Mouse (Mus musculus) liver, adult 2 months (tissue): ENCODE results near the gene Pomgnt1. TPM values are rescaled to one million over a fixed set of nuclear protein-coding genes. Genes with fewer than 3 reads are reported as not detected.

Source experiments
- DNase-seq: peaks from one replicate; pipeline ENCODE4 v3.0.0-alpha.2; 2011; ENCODE audit warnings: low read depth, low spot score; ENCODE audit errors: extremely low read depth
- H3K27ac ChIP-seq: fragments of 200-500 bp; replicated peaks from 2 replicates; pipeline ENCODE4 v1.5.1; 2012; ENCODE audit warnings: low read depth, mild to moderate bottlenecking, control low read depth, inconsistent platforms, low read length; ENCODE audit not compliant: insufficient read depth
- H3K27me3 ChIP-seq: fragments of 200-500 bp; 2 replicates; pipeline ENCODE4 v1.6.1; 2012; ENCODE audit warnings: mild to moderate bottlenecking, moderate library complexity, low read length, inconsistent platforms; ENCODE audit not compliant: control insufficient read depth, insufficient read depth
- H3K36me3 ChIP-seq: fragments of 200-500 bp; 2 replicates; pipeline ENCODE4 v1.6.1; 2012; ENCODE audit warnings: low read length, inconsistent platforms; ENCODE audit not compliant: control insufficient read depth, insufficient read depth
- H3K4me1 ChIP-seq: fragments of 200-500 bp; 2 replicates; pipeline ENCODE4 v1.6.1; 2011; ENCODE audit warnings: low read length; ENCODE audit not compliant: control insufficient read depth, insufficient read depth
- H3K4me3 ChIP-seq: fragments of 200-500 bp; 2 replicates; pipeline ENCODE4 v1.5.1; 2011; ENCODE audit warnings: low read depth, mild to moderate bottlenecking, control low read depth, low read length, moderate library complexity; ENCODE audit not compliant: insufficient read depth
- H3K79me2 ChIP-seq: fragments of 200-500 bp; 2 replicates; pipeline ENCODE4 v1.6.1; 2012; ENCODE audit warnings: inconsistent platforms, mild to moderate bottlenecking, low read length, moderate library complexity; ENCODE audit not compliant: control insufficient read depth, insufficient read depth
- H3K9ac ChIP-seq: fragments of 200-500 bp; 2 replicates; pipeline ENCODE4 v1.6.1; 2012; ENCODE audit warnings: low read depth, mild to moderate bottlenecking, control low read depth, inconsistent platforms, low read length
- CTCF ChIP-seq: fragments of 200-500 bp; IDR thresholded peaks from 2 replicates; pipeline ENCODE4 v1.5.1; 2011; ENCODE audit warnings: low read depth, low read length, control low read depth
- POLR2A ChIP-seq: fragments of 200-500 bp; IDR thresholded peaks from 2 replicates; pipeline ENCODE4 v1.6.1; 2011; ENCODE audit warnings: low read length, control low read depth; ENCODE audit not compliant: insufficient read depth; ENCODE audit errors: extremely low read depth
- WGBS: fragments of 180-500 bp; shearing (Covaris S2); methylation state at CpG from one replicate; pipeline ENCODE4 v1.1.7; 2018; 5-methylcytosine and 5-hydroxymethylcytosine counted together
- polyA plus RNA-seq: library from polyadenylated mRNA; depleted of rRNA; stranded (reverse); fragments of >200 nt; gene quantifications from 2 replicates; pipeline ENCODE4 v1.2.3, GENCODE M21; 2012
- total RNA-seq: library from RNA; depleted of rRNA; stranded (reverse); fragments of >200 nt; gene quantifications from 2 replicates; pipeline ENCODE4 v1.2.3, GENCODE M21; 2014

The Pomgnt1 gene
- total and polyA plus RNA-seq, 2 experiments: 14.7 to 19.1 TPM

GRCm38 (mm10) chr4:116176543-116176988 lies 52.9 kb downstream of the Pomgnt1 start:
- TF ChIP-seq CTCF: no peak
- no peak for TF ChIP-seq POLR2A
- no peaks in the 10 kb centered on the region for H3K79me2 ChIP-seq
- 34% methylated on average over 10 of the region's 10 CpGs for WGBS
- H3K4me1 ChIP-seq: peaks cover 2% of the 10 kb centered on the region; the same call in 1 of the 2 replicates
- no peaks in the 10 kb centered on the region for H3K36me3 ChIP-seq
- H3K9ac ChIP-seq: peak overlapping the region; percentile 71
- H3K27me3 ChIP-seq: no peaks in the 10 kb centered on the region
- H3K27ac ChIP-seq: peak overlapping the region; percentile 77
- DNase-seq: no peak
- H3K4me3 ChIP-seq: peak overlapping the region; percentile 55; the same call in 1 of the 2 replicates

- Histone ChIP-seq H3K9ac (peak overlapping the region; percentile 37; the same call in 1 of the 2 replicates), H3K27ac (peak overlapping the region; percentile 77)
- DNase-seq: peak; percentile 29
Measured at GRCm38 (mm10) chr4:116177140-116177539, 53.5 kb downstream of the Pomgnt1 start.

GRCm38 (mm10) chr4:116182079-116182478 lies 58.4 kb downstream of the Pomgnt1 start:
- Histone ChIP-seq H3K9ac (no peak overlapping the region), H3K27ac (no peak overlapping the region), H3K27me3 (no peaks in the 10 kb centered on the region), H3K4me3 (no peak overlapping the region), H3K79me2 (no peaks in the 10 kb centered on the region), H3K36me3 (no peaks in the 10 kb centered on the region), H3K4me1 (0 out of 2 replicates have a peak, but pooled peaks cover 2% of the 10 kb centered on the region)
- WGBS: 64% methylated on average over 3 of the region's 3 CpGs
- TF ChIP-seq POLR2A (no peak), CTCF (no peak)
- no peak for DNase-seq

More at GRCm38 (mm10) chr4:116177140-116177539, 53.5 kb downstream of the Pomgnt1 start:
- H3K4me3 ChIP-seq: no peak overlapping the region
- WGBS: 52% methylated on average over 5 of the region's 5 CpGs
- H3K4me1 ChIP-seq: peaks cover 2% of the 10 kb centered on the region; the same call in 1 of the 2 replicates
- H3K79me2 ChIP-seq: no peaks in the 10 kb centered on the region
- TF ChIP-seq CTCF: no peak
- TF ChIP-seq POLR2A: no peak
- no peaks in the 10 kb centered on the region for H3K36me3 ChIP-seq
- H3K27me3 ChIP-seq: no peaks in the 10 kb centered on the region

DNA sequence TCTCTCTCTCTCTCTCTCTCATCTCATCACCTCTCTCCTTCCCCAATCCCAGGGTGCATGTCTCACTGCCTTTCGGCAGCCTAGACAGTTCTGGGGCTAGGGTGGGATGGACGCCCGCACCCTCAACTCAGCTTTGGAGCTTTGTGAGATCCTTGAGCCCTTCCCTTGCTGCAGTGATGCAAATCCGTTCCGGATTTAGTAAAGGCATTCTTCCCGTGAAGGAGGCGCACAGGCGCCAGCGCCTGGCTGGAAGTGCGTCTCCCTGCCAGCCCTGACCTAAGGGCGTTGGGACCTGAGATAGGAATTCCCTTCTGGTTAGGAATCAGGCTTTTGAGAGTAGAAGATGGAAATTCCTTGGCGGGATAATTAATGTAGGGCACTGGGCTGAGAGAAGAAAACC lies 59.1 kb downstream of the Pomgnt1 start:
- Histone ChIP-seq H3K36me3 (no peaks in the 10 kb centered on the region), H3K79me2 (no peaks in the 10 kb centered on the region), H3K9ac (0 out of 2 replicates have a peak overlapping the region, but pooled peaks have one; percentile 2), H3K4me3 (no peak overlapping the region), H3K27ac (0 out of 2 replicates have a peak overlapping the region, but pooled peaks have one; percentile 20), H3K27me3 (no peaks in the 10 kb centered on the region), H3K4me1 (no peaks in the 10 kb centered on the region)
- TF ChIP-seq POLR2A (no peak), CTCF (no peak)
- DNase-seq: no peak
- 33% methylated on average over 12 of the region's 12 CpGs for WGBS

DNA sequence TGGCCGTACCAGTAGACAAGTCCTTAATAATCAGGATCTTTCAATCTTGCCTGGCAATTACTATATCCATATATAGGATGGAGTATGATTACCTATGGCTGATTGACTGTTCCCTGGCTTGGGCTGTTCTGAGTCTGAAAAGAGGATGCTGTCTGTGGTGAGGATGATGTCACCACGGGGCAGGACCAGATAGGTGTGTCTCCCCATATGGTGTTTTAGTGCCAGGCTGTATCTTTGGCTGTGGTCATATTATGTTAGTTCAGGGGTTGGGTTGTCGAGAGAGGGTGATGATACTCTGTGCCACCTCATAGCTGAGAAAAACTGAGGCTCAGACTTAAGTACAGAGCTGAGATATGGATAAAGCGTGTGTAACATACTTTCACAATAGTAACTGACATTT lies 61.4 kb downstream of the Pomgnt1 start:
- Histone ChIP-seq H3K4me1 (no peaks in the 10 kb centered on the region), H3K27me3 (no peaks in the 10 kb centered on the region), H3K9ac (no peak overlapping the region), H3K4me3 (no peak overlapping the region), H3K36me3 (no peaks in the 10 kb centered on the region), H3K79me2 (no peaks in the 10 kb centered on the region), H3K27ac (no peak overlapping the region)
- no peak for TF ChIP-seq POLR2A
- no peak for TF ChIP-seq CTCF
- WGBS: 88% methylated on average over 4 of the region's 4 CpGs
- no peak for DNase-seq

- Histone ChIP-seq H3K27ac (no peak overlapping the region), H3K79me2 (no peaks in the 10 kb centered on the region), H3K27me3 (no peaks in the 10 kb centered on the region), H3K4me1 (no peaks in the 10 kb centered on the region), H3K36me3 (no peaks in the 10 kb centered on the region), H3K4me3 (no peak overlapping the region), H3K9ac (no peak overlapping the region)
- WGBS: 78% methylated on average over 4 of the region's 4 CpGs
- no peak for DNase-seq
- TF ChIP-seq CTCF: no peak
- no peak for TF ChIP-seq POLR2A
Measured at GRCm38 (mm10) chr4:116192286-116192835, 68.7 kb downstream of the Pomgnt1 start.
